Mouse (Mus musculus) right cerebral cortex, postnatal 10 days (tissue): Measurements from ENCODE around the gene Fam241a.

Experiments used
- DNase-seq, 2 experiments: peaks; one replicate each; pipeline ENCODE4 v3.0.0; 2021; ENCODE audit warnings: low spot score in 2 of 2

The Fam241a gene

DNA sequence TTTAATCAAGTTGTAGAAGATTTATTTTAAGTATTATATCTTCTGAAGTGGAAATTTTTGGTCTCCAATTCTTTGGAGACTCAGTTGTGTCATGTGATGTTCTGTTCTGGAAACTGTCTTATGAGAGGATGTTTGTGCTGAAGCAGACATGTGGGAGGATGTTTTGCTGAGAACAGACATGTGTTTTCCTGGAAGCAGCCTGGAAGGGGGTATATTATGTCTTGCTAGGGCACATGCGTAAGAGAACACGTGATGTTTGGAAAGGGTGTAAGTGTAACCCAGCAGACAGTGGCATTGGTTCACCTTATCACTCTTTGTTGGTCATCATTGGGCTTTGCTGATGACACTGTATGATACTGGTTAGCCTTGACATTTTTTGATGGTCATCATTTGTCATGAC is 20.6 kb downstream of the Fam241a start:
- DNase-seq: no peak

DNA sequence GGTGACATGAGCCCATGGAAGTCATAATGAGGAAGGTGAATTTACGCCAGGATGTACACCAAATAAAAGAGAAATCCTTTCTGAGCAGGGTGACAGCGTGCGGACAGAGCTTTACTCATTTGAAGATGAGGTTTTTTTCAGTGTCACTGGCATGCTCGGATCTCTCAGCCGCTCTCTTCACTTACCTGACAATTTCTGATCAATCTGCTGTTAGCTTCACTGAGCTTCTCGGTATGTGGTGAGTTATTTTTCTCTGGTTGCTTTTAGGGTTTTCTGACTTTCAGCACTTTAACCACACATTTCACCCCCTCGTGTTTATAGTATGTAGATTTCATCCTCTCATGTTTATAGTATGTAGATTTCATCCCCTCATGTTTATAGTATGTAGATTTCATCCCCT is 21.1 kb downstream of the Fam241a start:
- DNase-seq: no peak

DNA sequence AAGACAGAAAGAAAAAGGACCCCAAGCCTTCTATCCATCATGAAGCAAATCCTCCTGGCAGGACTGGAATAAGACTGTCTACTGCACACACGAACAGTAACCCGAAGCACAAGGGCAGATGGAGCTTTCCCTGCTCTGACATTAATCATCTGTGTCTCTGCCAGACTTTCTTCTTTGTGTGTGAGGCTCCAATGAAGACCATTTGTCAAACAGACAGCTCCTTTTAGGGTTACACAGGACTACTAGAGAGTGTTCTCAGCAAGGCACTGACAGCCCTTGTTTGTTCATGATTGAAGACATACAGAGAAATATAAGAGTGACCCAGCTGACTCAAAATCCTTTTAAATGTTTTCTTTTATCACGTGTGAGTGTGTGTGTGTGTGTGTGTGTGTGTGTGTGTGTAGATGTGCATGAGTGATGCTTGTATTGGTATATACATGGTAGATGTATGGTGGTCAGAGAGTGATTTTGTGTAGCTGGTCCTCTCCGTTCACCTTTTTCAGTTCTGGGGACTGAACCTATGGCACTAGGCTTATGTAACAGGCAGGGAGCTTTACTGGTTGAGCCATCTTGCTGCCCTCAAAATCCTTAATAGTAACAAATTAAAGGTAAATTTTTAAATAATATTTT is 21.8 kb downstream of the Fam241a start:
- no peak for DNase-seq

DNA sequence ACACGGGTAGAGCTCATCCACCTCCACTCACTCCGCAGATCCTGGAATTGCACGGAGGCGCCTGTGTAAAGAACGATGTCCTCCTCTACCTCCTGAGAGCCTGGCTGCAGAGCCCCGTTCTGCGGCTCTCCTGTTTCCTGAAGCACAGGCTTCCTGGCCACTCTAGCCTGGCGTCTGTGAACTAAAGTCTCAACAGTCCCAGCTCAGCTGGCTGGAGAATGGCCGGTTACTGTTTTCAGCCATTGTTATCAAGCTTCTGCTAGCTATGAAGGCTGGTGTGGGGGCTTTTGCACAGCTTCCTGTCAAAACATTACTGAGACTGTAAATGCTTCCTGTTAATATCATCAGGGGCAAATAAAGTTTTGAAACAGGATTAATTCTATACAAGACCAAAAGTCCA is 24.5 kb downstream of the Fam241a start:
- DNase-seq: no peak

DNA sequence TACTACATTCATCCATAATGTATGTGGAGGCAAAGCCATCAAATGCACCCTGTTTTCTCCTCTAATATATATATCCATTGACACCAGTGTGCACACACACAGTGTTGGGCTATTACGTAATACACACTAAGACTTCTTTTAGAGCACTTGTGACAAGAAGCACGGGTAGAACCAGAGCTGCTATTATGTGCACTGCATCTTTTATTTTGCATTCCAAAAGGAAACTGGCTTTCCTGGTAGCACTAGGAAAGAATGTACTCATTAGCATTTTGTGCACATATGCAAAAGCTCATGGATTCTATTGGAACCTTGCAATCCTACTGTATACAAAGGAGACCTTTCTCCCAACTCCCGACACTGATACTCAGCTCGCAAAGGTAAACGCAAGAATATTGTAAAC is 27.2 kb downstream of the Fam241a start:
- DNase-seq: no peak

DNA sequence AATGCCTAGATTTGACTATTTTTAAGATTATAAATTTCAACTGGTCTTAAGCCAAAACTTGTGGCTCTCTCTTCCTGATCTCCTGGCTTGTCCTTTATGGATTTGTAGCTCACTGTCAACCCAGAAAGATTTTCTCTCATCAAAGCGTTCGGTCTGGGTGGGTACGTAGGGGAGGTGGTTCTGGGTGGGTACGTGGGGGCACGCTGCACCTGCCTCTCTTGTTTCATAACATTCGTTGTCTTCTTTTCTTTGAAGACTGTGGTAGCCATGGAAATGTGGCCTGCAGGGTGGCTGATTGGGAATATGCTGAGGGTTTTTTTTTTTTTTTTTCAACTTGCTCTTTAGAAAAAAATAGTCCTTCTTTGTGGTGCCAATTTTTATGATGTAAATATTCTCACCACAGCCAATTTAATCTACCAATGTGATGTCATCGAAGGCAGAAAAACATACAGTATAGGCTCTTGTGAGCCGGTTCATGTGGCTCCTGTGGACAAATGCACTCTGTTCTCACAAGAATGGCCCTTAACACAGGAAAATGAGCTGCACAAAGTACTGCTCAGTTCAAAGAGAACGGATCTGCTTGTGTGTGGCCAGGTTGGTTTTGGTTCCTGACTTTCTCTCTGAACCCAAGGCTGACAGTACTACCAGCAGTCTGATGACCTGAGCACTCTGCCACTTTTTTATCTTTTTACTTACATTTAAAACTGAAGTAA is 27.9 kb downstream of the Fam241a start:
- no peak for DNase-seq

DNA sequence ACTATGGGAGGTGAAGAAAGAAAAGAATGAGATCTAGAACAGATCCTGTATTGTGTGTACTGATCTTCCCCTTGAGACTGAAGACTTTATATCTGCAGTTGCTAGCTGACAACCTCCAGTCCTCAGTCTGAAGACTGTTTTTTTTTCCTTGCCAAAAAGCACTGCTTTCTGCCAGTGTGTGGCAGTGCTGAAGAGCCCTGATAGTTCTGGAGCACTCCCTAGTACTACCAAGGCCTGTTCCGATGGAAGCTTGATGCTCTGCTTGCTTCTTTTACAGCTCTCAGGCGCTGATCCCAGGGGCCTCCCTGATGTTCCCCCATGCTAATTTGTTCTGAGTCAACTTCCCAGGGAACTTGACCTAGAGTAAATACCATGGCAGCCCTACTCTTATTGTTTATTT is 31.9 kb downstream of the Fam241a start:
- no peak for DNase-seq

DNA sequence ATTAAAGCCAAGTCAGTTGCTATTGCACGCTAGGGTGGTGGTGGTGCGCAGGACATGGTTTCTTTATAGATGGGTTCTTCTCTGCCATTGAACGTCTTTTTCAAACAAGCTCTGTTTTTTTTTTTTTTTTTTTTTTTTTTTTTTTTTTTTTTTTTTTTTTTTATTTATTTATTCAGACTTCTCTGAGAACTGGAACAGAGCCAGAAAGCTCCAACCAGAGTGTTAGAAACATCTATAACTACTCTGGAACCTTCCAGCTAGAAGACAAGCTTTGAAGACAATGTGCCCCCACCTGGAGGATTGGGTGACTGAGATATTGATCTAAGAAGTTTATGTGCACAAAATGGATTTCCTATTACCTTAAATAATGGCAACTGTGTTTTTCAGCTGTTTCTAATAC is 32.6 kb downstream of the Fam241a start:
- DNase-seq: no peak

DNA sequence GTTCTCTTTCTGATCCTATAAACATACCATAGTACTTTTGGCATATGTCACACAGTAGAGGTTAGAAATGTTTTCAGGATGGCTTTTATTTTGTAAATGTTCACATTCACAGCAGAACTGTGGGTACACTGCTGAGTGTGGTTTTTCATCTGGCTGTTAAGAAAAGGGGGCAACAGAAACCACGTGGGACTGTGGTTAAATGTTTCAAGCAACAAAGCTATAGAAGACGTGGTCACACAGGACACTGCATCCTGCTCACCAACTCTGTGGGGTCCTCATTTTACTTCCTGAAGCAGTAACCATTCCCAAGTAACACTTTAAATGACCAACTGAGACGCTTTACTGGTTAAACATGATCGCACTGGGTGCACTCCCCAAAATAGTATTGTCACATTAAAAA is 33.6 kb downstream of the Fam241a start:
- DNase-seq: no peak

DNA sequence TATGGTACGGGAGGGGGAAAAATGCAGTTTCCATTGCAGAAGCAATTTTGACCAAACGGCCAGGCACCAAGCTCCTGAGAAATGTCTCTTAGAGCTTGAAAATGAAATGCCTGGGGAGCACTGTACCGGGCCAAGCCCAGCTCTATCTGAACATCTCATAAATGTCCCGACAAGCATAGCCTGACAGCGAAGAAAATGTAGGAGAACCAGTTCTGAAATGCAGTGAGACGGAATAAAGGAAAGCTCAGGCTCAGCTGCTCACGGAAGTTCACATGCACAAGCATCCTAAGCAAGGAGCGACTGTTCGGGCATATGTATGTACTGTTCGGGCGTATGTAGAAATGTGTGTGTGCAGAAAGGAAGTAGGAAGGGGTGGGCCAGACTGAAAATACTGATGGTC is 34.8 kb downstream of the Fam241a start:
- DNase-seq: no peak

DNA sequence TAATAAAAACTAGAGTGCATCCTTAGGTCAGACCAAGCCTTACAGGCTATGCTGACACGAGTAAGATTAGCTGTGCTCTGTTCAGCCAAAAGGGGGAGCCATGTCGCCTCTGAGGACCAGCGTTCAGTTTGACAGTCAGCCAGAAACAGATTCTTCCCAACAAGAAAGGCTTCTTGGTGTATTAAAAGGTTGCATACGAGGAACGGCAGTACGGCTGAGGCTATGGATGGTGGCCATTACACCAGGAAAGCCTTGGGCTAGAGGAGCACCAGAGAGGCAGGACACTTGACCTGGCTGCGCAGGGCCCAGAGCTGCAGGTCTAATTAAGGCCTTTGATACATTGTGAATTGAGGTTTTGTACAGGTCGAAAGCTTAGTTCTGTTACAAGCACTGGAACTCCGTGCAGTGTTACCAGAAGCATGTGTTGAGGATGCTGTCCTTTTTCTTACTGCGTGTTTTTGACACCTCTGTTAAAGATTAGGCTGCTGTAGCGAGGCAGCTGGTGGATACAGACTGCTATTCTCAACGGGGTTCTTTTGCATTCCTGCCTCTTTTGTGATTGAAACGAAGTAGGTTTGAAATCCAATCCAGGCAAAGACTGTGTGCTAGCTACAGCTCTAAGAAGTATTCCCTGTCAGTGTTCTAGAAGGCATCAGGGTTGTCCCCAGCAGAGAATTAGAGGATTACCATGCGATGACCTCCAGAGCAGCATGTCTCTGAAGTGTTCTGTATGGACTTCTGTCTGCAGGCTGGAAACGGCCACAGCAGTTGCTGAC is 42.5 kb downstream of the Fam241a start:
- DNase-seq: peak; percentile 84

DNA sequence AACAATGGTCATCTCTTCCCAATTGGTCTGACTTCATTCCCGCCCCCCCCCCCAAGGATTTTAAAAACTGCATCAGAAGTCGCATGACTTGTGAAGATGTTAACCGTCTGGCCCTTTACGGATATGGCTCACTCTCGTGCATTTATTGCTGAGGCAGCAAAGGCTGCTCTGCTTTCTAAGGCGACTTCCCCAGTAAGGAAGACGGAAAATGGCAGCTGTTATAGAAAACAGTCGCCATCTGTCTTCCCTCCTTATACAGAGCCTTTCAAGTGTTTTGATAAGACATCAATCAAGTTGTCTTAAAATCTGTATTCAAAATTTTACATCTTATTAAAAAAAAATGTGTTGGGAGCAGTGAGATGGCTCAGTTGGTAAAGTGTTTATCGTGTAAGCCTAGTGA is 43.4 kb downstream of the Fam241a start:
- DNase-seq: no peak

DNA sequence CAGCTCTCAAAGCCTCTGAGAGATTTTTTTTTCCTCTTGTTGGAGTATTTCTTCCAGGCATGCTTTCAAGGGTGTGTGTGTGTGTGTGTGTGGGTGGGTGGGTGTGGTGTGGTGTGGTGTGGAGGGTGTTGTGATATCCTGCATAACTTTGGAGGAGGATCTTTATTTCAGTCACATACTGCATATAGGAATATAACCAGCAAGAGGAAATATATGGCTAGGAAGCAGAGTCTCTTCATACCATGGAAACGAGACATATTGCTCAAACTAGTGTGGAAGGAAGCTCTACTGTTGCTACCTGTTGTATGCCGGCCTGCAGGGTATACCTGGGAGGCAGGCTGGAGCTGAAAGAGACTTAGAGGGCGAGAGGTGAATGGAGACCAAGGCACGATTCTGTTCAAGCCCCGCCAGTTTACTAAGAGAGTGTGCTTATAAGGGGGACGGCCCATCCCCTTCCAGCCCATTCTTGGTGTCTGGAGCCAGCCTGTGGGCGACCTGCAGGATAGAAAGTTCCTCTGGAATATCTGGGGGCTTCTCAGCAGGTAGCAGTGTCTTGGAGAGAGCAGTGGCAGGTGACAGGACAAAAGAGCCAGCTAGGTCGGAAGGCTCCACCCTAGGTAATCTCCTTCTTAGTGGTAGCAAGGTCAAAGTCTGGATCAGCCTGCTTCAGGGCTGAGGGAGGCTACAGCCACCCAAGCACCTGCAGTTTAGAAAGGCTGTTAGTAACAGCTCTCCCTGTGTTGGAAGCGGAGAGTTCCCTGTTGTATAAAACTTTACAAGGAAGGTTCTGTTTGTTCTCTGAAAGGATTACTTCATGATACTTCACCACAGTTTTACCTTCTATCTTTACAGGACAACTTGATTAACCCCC is 45.1 kb downstream of the Fam241a start:
- no peak for DNase-seq

DNA sequence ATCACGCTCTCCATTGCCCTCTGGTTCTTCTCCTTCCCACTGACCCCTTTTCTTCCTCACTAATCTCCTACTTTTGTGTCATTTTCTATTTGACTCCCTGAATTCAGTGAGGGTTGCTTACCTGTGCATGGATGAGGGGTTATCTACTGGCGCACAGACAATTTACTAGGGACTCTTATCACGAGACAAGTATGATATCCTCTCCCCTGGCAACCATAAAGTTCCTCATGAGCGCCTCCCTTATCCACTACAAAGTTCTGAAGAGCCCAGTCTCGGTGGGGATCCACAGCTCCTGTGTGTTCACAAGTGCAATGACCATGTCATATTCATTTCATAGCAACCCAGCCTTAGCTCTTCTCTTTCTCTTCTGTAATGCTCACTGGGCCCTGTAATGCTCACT is 46.2 kb downstream of the Fam241a start:
- DNase-seq: no peak

DNA sequence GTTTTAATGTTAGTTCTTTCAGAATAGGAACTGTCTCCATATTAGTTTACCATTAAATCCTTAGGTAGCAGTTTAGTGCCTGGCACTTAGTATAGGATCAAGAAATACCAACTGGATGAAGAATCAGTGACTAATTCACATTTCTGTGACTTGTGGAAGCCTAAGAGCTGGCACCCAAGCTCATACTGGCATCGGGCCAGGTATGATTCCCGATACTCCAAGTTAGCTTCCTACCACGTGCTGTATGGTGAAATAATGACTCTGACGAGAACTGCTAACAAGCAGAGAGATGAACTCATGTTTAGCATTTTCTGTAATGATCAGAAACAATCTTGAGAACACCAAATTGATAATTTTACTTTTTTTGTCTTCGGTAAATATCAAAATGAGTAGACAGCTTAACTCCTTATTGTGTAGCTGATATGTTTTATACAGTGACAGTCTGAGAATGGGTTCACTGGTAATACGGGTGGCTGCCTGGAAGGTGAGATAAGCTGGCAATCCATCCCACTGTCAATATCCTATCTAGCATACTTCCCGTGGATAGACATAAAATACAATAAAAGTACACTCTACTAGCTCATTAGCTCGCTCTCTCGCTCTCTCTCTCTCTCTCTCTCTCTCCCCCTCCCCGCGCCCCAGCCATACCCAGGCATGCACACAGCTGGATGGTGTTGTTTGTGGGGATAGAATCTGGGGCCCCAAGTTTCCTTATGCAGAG is 47.9 kb downstream of the Fam241a start:
- DNase-seq: no peak

DNA sequence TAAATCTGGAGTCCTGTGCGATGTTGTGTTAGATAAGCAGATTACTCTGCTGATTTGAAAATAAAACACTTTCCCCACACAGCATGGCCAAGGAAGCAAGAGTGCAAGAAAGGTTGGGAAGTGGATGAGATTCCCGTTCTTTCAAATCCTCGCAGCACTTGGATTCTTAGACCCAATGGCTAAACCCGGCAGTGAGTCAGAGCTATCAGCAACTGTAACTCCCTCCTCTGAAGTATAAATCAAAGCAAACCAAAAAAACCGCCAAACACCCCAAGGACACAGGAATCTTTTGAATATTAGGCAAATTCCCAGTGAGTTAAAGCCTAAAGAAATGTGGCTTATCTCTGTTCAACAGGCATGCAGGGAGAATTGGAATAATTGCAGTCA is 52.2 kb downstream of the Fam241a start:
- no peak for DNase-seq

DNA sequence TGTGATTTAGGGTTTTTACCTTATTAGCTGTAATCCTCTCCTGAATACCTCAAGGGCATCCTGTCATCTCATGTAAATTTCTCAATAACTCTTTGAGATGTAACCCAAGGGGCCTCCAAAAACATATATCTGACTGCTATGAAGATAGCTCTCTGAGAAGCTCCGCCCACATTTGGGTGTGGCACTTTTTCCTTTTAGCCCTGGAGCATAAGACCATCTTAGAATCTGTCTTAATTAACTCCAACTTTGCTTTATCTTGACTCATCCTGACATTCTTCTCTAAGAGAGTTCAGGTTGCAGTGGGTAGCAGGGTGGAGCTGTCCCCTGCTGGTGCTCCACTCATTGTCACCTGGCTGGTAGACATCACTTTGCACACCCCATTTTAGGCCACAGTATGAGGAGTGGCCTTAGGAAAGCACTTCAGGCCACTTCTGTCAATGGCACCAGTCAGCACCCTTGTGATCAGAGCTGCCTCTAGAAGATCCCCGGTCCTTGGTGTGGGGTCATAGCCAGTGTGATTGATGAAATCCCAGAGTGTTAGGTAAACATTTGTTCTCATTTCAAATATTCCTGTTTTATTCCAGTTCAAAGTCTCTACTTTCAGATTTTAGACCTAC is 52.7 kb downstream of the Fam241a start:
- no peak for DNase-seq

DNA sequence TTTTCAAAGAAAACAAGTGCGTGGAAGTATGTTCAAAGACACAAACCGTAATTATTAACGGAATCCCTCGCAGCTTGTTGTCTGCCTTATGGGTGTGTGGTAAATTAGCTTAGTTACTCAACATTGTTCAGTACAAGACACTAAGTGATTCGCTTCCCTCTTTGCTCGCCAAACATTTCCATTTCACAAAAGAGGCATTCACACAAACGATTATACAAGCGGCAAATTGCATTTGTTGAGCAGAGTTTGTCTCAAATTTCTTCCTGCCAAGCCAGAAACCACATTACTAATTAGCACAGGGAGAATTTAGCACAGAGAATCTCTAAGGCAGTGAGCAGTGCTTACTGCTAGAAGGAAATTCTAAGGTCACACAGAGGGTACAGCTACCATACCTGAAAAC is 54.2 kb downstream of the Fam241a start:
- no peak for DNase-seq

DNA sequence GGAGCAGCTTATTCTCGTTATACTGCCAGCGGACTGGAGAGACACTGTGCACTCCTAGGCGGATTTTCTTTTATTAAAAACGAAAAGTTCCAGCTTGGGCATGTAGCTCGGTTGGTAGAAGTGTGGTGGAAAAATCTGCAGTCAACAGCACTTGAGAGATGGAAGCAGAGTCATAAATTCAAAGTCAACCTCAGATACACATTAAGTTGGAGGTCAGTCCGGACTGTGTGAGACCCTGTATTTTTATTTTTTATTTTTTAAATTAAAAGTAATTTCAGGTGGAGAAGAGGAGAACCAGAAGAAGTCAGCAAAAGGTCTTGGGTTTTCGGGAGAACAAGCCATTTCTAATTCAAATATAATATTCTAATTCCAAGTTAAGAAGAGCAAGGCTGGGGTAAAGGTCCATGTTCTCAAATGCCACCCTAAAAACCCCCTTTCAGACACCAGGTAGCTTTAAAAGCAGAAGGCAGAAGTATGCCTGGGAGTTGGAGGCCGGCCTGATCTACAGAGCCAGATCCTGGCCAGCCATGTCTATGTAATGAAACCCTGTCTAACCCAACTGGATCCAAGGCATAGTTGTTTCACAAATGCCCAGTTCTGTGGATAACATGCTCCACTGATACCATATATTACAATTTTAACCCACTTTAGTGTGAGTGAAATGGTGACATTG is 58.0 kb downstream of the Fam241a start:
- no peak for DNase-seq

DNA sequence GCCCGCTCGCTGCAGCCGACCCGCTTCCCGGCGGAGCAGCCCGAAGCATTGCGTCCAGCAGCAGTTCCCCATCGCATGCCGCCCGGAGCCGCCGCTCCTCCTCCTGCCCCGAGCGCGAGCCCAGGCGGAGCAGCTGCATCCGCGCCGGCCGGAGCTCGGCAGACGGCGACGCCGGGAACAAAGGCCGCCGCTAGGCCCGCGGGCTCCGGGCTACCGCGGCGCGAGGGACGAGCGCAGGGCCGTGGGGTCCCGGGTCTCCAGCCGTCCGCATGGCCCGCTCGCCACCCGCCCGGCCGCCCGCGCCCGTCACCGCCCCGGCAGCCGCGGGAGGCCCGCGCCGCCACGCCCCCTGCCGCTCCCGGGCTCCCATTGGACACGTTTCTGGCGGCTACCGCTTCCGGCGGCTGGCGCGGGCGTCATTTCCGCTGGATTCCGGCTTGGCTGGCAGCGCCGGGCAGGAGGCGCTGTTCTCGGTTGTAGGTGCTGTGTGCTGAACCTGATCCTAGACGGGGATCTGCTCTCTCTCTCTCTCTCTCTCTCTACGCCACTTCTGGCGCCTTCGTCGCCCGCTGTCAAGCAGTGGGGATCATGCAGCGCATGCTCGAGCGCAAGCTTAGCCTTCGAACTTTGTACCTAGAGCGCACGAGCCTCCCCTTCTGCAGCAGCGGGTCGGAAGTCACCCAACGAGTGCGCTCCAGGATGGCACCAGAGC is 58.8 kb downstream of the Fam241a start, which contains the start of gene Ap1ar:
Gene Ap1ar, minus strand, starts transcription at position 370 of the 712 bp plus-strand sequence.
- DNase-seq: peak; percentile 97 to 98
